Mouse (Mus musculus) intestine, postnatal 0 days (tissue): ENCODE measurements at regions not wholly inside any gene's neighbourhood (a gene's known extent, or its start where the extent isn't known, plus 50 kb on each side); places are given as distances from the start of the nearest gene placed in this dataset.
"Not testable (repeated sequence)": the region's sequence is repeated elsewhere in the genome, so short reads cannot be mapped to it uniquely, and the experiment has no call there.

ENCODE experiments used
- ATAC-seq: fragments of 200-750 bp; cut with Nextera tagmentation; 2 replicates; pipeline ENCODE4 v1.8.0; 2017; ENCODE audit warnings: mild to moderate bottlenecking, moderate TSS enrichment, moderate library complexity
- H3K27ac ChIP-seq: fragments of 300-500 bp; sonication (generic); 2 replicates; pipeline ENCODE4 v1.5.1; 2014; ENCODE audit warnings: mild to moderate bottlenecking, low read depth, low read length, moderate library complexity
- H3K27me3 ChIP-seq: fragments of 300-500 bp; sonication (generic); replicated peaks from 2 replicates; pipeline ENCODE4 v1.6.1; 2014; ENCODE audit warnings: low read length, mixed read lengths; ENCODE audit not compliant: control insufficient read depth, insufficient read depth
- H3K36me3 ChIP-seq: fragments of 300-500 bp; sonication (generic); 2 replicates; pipeline ENCODE4 v1.6.1; 2014; ENCODE audit warnings: mild to moderate bottlenecking, moderate library complexity; ENCODE audit not compliant: control insufficient read depth, insufficient read depth
- H3K4me1 ChIP-seq: fragments of 300-500 bp; sonication (generic); replicated peaks from 2 replicates; pipeline ENCODE4 v1.6.1; 2014; ENCODE audit warnings: antibody characterized with exemption, low read length, mixed read lengths; ENCODE audit not compliant: control insufficient read depth, insufficient read depth
- H3K4me2 ChIP-seq: fragments of 300-500 bp; sonication (generic); replicated peaks from 2 replicates; pipeline ENCODE4 v1.6.1; 2014; ENCODE audit warnings: low read depth, mild to moderate bottlenecking, moderate library complexity
- H3K4me3 ChIP-seq: fragments of 300-500 bp; sonication (generic); 2 replicates; pipeline ENCODE4 v1.5.1; 2014; ENCODE audit warnings: low read depth, low read length
- H3K9ac ChIP-seq: fragments of 300-500 bp; sonication (generic); 2 replicates; pipeline ENCODE4 v1.6.1; 2014; ENCODE audit warnings: mild to moderate bottlenecking, low read depth, low read length
- H3K9me3 ChIP-seq: fragments of 300-500 bp; sonication (generic); 2 replicates; pipeline ENCODE4 v1.6.1; 2016; ENCODE audit warnings: mixed run types; ENCODE audit not compliant: control insufficient read depth
- CTCF ChIP-seq: sonication (generic); IDR thresholded peaks from 2 replicates; pipeline ENCODE4 v1.5.1; 2016; ENCODE audit warnings: low read depth, mild to moderate bottlenecking, control low read depth, antibody characterized with exemption, moderate library complexity
- WGBS: fragments of 180-500 bp; shearing (Covaris S2); extraction: QIAGEN DNeasy Blood & Tissue Kit; methylation state at CpG from one replicate; pipeline ENCODE4 v1.1.7; 2014; 5-methylcytosine and 5-hydroxymethylcytosine counted together

- no peak overlapping the region for H3K27ac ChIP-seq
- no peak overlapping the region for H3K4me2 ChIP-seq
- no peak overlapping the region for H3K4me3 ChIP-seq
- H3K27me3 ChIP-seq: no peaks in the 10 kb centered on the region
- no peak overlapping the region for H3K9ac ChIP-seq
- no peaks in the 10 kb centered on the region for H3K36me3 ChIP-seq
- no peak for ATAC-seq
- WGBS: 45% methylated on average over 4 of the region's 4 CpGs
- no peaks in the 10 kb centered on the region for H3K4me1 ChIP-seq
- H3K9me3 ChIP-seq: no peaks in the 10 kb centered on the region
- no peak for TF ChIP-seq CTCF
Measured at GRCm38 (mm10) chr12:106326611-106327010, 316.6 kb downstream of the Vrk1 start.

- Histone ChIP-seq H3K4me2 (no peak overlapping the region), H3K4me3 (no peak overlapping the region), H3K27ac (no peak overlapping the region), H3K9ac (no peak overlapping the region), H3K9me3 (no peaks in the 10 kb centered on the region), H3K27me3 (no peaks in the 10 kb centered on the region), H3K4me1 (no peaks in the 10 kb centered on the region), H3K36me3 (no peaks in the 10 kb centered on the region)
- no peak for TF ChIP-seq CTCF
- no peak for ATAC-seq
- 75% methylated on average over 5 of the region's 5 CpGs for WGBS
Measured at GRCm38 (mm10) chr12:106327351-106327750, 317.3 kb downstream of the Vrk1 start.

GRCm38 (mm10) chr12:106357867-106358266 lies 347.8 kb downstream of the Vrk1 start:
- no peak overlapping the region for H3K4me3 ChIP-seq
- no peak for TF ChIP-seq CTCF
- no peaks in the 10 kb centered on the region for H3K9me3 ChIP-seq
- H3K36me3 ChIP-seq: no peaks in the 10 kb centered on the region
- no peaks in the 10 kb centered on the region for H3K27me3 ChIP-seq
- no peak overlapping the region for H3K9ac ChIP-seq
- no peak overlapping the region for H3K4me2 ChIP-seq
- WGBS: 88% methylated on average over 9 of the region's 9 CpGs
- no peak for ATAC-seq
- H3K4me1 ChIP-seq: no peaks in the 10 kb centered on the region
- H3K27ac ChIP-seq: no peak overlapping the region

- H3K4me2 ChIP-seq, H3K27me3 ChIP-seq, H3K27ac ChIP-seq, H3K9ac ChIP-seq, H3K4me1 ChIP-seq, H3K9me3 ChIP-seq, H3K4me3 ChIP-seq, H3K36me3 ChIP-seq, ATAC-seq: not testable (repeated sequence)
- 24% methylated on average over 7 of the region's 7 CpGs for WGBS
Measured at GRCm38 (mm10) chr12:106361646-106362045, 351.6 kb downstream of the Vrk1 start.

GRCm38 (mm10) chr12:106374840-106375375 lies 364.9 kb downstream of the Vrk1 start:
- no peak overlapping the region for H3K27ac ChIP-seq
- no peak overlapping the region for H3K4me2 ChIP-seq
- 53% methylated on average over 12 of the region's 12 CpGs for WGBS
- H3K9ac ChIP-seq: no peak overlapping the region
- no peaks in the 10 kb centered on the region for H3K36me3 ChIP-seq
- no peak for ATAC-seq
- H3K27me3 ChIP-seq: no peaks in the 10 kb centered on the region
- no peak overlapping the region for H3K4me3 ChIP-seq
- H3K4me1 ChIP-seq: 0 out of 2 replicates have a peak, but pooled peaks cover 4% of the 10 kb centered on the region
- no peaks in the 10 kb centered on the region for H3K9me3 ChIP-seq
- no peak for TF ChIP-seq CTCF

- 91% methylated on average over 13 of the region's 13 CpGs for WGBS
- Histone ChIP-seq H3K4me2 (no peak overlapping the region), H3K27me3 (no peaks in the 10 kb centered on the region), H3K4me3 (no peak overlapping the region), H3K9ac (no peak overlapping the region), H3K9me3 (no peaks in the 10 kb centered on the region), H3K27ac (no peak overlapping the region), H3K4me1 (0 out of 2 replicates have a peak, but pooled peaks cover 4% of the 10 kb centered on the region), H3K36me3 (no peaks in the 10 kb centered on the region)
- TF ChIP-seq CTCF: no peak
- no peak for ATAC-seq
Measured at GRCm38 (mm10) chr12:106375886-106376285, 365.9 kb downstream of the Vrk1 start.

GRCm38 (mm10) chr12:106376783-106377182 lies 366.8 kb downstream of the Vrk1 start:
- no peak for ATAC-seq
- Histone ChIP-seq H3K36me3 (no peaks in the 10 kb centered on the region), H3K27me3 (no peaks in the 10 kb centered on the region), H3K4me2 (no peak overlapping the region), H3K4me1 (0 out of 2 replicates have a peak, but pooled peaks cover 4% of the 10 kb centered on the region), H3K27ac (no peak overlapping the region), H3K9me3 (no peaks in the 10 kb centered on the region), H3K4me3 (no peak overlapping the region), H3K9ac (no peak overlapping the region)
- 75% methylated on average over 12 of the region's 12 CpGs for WGBS
- no peak for TF ChIP-seq CTCF
